Mouse (Mus musculus) spleen, embryonic (tissue): ENCODE data around the gene Nceh1.
"Not testable (repeated sequence)": the region's sequence is repeated elsewhere in the genome, so short reads cannot be mapped to it uniquely, and the experiment has no call there.

Source experiments
- CTCF ChIA-PET: fragments of 350-600 bp; sonication (Branson Sonifier 250); formaldehyde crosslinking; loops from one replicate; lab custom pipeline; 2022; lab: Charles Lee

The Nceh1 gene

DNA sequence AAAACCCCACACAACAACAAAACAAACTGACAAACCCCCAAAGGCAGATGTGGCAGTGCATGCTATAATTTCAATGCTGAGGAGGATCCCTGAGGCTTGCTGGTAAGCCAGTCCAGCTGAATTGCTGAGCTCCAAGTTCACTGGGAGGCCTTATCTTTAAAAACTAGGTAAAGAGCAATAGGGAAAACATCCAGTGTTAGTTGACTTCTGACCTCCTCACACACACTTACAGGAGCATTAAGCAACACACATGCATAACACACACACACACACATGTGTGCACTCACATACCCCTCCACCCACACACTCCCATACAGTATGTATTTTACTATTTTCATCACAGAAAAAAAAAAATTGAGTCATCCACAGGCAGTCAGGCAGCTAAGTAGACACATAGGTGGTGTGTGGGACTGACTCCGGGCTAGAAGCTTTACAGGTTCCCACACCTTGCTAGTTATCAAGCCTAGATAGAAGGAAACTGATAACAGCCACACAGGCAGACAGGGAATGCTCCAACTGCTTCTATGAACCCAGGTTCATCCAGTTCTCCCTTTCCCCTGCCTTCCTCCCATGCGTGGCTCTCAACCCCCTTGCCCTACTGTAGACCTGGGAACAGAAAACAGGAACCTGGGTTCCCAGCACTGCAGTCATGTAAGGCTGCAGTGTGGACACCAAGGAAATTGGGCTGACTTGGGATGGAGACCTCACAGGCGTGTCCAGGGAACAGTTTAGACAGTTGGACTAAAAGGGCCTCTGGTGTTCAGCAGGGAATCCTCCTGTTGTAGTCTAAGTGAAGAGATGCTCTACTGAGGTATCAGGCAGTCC, 45.1 kb downstream of the Nceh1 start:
- CTCF ChIA-PET = interaction anchor here (0.6 to 0.8 kb wide), 2 partner anchors 160 to 943 kb away, joined by 3 to 9 read pairs; no protein-coding TSS in a partner anchor

DNA sequence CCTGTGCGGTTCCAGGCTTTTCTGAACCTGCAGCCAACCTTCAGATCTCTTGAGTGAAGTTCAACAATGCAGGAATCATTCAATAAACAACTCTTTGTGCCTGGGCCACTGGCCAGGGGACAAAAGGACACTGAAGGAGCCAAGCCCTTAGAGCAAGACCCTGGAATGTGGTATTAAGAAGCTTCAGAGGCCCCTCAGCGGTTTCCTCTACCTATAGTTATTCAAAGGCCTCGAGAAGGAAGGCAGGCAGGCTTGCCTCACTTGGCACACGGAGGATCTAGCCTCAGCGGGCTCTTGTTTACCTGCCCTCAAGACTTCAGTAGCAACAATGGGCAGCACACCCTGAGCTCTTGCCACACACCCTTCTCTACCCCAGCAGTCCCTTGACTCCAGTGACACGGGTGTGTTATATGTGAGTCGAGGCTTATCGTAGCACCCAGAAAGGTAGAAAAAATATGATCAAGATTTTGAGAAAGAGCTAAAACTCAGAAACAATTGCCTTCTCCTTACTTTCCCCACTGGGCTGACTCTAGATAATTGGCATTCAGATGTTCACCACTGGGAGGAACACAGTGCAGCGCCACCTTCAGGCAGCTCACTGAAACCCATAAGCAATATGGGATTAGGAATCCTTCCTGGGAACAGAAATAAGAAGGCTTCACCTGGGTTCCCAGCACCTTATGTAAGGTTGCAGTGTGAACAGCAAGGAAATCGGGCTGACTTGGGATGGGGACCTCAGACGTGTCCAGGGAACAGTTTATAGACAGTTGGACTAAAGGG, 46.0 kb downstream of the Nceh1 start:
- CTCF ChIA-PET = interaction anchor here (0.6 to 0.8 kb wide), 2 partner anchors 161 to 942 kb away, joined by 3 to 9 read pairs; no protein-coding TSS in a partner anchor

DNA sequence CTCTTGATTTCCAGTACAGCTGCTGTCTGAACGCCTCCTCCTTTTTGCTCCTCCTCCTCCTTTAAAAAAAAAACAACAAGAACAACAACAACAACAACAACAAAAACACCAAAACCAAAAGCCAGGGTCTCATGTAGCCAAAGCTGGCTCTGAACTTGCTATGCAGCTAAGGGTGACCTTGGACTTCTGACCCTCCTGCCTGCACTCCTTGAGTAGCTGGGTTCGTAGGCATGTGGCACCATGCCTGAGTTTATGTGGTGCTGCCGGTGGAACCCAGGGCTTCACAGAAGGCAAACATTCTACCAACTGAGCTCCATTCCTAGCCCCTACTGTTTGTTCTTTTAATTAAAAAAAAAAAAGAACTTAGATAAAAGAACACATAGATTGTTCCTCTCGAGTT, 50.6 kb downstream of the Nceh1 start:
- CTCF ChIA-PET = no interaction called here

DNA sequence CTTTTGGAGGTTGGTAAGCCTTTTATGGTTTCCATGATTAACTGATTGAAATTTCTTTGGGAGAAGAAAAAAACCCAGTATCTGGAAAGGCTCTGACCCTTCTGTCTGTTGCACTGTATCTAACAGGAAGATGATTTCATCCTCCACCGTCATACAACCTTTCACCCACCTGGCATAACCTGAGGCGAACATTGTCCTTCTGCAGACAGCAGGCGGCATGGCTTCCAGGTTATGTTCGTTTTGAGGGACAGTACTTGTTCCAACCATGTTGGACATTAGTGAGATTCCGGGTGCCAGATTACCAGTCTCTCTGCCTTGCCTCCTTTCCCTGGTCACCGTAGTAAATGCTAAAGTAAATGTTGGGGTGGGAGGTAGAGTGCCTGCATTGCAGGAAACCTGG, 51.1 kb downstream of the Nceh1 start:
- CTCF ChIA-PET = no interaction called here

DNA sequence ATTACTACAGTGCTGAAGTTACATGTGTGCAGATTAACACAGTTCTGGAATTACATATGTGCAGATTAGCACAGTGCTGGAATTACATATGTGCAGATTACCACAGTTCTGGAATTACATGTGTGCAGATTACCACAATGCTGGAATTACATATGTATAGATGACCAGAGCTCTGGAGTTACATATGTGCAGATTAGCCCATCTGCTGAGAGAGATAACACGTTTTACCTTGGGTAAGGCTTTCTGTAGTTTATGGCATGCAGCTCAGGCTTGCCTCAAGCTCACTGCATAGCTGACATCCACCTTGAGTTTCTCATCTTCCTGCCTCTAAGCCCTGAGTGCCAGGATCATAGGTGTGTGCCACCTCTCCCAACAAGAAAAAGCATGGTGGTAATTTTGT, 52.2 kb downstream of the Nceh1 start:
- CTCF ChIA-PET = no interaction called here

DNA sequence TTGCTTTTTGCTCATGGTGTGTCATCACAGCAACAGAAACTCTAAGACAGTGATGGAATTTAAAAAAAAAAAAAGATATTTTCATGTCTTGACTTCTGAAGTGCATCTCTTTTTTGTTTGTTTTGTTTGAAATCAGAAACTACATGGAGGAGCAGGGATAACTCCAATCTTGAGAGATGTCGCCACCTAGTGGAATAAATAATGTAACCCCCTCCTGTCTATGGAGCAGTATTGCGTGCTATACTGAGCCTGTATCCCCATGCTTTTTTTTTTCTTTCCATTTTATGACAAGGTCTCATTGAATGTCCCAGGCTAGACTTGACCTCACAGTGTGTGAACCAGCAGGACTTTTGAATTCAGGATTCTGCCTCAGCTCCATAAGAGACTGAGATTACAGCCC, 54.5 kb downstream of the Nceh1 start:
- CTCF ChIA-PET = no interaction called here

DNA sequence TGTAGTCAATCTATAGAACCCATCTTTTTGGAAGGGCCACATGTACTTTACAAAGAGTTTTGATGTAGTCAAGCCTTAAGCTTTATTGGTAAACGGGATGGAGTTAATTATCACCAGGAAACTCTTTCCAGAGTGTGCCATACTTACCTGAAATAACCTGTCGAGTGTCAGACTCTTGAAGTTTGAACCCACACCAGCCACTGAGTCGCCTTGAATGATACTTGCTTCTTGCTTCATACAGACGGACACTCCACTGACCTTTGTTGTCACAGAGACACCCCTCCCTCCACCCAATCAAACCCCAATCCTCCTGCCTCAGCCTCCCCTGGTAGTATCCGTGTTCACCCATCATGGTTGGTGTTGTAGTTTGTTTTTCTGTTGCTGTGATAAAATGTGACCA, 55.8 kb downstream of the Nceh1 start:
- CTCF ChIA-PET = no interaction called here

DNA sequence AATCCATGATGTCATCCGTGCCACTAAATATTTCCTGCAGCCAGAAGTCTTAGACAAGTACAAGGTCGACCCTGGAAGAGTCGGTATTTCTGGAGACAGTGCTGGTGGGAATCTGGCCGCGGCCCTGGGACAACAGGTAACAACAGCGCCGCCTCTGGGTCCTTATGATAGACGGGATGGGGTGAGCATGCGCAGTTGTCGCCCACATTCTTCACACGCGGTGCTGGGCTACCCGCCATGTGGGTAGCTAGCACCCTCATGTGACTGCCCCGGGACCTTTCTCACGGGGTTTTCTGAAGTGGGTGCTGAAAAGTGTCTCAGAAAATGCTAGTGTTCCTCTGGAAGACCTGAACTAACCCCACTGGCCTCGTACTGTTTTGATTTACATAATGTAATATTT, 56.8 kb downstream of the Nceh1 start:
- CTCF ChIA-PET = no interaction called here

DNA sequence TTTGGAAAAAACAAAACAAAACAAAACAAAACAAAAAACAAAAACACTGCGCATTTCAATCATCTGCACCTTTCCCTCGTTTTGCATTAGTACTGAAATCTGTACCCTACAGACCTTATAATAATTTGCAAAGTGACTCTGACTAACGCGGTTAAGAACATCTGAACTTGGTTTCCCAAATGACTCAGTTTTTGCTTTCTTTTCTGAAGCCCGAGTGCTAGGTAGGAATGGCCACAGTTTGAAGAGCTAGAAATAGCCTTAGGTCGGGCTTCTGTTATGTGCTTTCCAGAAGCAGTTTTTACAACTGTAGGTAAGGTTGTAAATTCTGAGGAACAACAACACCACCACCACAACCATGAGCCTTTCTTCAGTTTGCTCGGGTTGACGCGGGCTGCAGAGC, 59.1 kb downstream of the Nceh1 start:
- CTCF ChIA-PET = no interaction called here

DNA sequence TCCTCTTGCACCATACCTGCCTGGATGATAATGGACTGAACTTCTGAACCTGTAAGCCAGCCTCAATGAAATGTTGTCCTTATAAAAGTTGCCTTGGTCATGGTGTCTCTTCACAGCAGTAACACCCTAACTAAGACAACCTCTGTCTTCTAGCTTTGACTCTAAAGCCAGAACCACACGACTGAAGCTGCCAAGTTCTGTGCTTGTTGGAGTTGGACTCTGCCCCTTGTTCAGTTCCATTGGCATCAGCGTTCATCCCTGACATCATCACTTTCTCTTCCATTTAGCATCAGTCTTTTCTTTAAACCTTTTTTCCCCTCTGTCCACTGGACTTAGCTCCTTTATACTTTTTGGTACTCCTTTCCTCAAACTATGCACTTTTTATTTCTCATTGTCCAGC, 63.4 kb downstream of the Nceh1 start:
- CTCF ChIA-PET = no interaction called here

DNA sequence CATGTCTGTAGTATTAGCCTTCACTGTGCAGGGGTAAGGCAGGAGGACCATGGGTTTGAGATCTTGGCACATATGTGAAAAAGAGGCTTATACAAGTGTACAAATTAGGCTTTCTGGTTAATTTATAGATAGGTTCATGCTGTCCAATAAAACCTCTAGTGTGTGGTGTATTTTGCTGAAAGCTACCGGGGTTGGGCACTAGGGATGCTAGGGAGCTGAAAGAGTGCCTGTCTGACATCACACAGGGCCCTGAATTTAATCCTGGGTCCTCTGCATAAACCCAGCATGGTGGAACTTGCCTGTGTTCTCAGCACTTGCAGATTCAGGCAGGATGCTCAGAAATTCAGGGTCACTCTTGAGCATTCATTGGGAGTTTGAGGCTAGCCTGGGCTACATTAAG, 65.0 kb downstream of the Nceh1 start:
- CTCF ChIA-PET = no interaction called here

DNA sequence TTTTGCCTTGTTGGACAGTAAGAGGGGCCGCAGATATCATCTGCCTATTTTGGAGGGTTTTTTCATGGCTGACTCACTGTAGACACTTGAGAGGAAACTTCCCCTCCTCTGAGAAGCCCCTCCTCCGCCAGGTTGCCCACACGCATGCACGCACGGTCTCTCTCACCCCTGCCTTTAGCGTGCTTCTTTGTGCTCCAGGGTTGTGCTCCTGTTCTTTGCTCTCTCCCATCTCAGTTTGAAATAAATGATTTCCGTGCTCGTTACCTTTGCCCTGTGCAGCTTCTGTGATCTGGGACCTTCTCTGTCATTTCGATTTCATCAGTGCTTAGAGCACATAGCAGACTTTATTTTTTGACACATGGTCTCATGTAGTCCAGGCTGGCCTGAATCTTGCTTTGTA, 66.3 kb downstream of the Nceh1 start:
- CTCF ChIA-PET = no interaction called here

DNA sequence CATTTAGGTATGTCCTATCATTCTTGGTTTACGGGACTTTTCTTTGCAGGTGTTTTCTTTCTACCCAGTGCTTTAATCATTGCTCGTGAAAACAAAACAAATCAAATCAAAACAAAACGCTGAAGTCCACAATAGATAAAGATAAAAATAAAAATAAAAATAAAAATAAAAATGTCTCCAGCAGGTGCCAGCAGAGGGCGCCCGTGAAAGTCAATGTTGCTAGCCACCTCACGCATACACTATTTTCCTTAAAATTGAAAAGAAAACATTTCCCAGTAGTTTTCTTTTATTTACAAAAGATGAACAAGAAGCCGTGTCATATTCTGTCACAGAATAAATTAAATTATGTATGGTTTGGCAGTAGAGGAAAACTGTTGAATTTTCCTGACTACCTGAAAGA, 68.2 kb downstream of the Nceh1 start:
- CTCF ChIA-PET = no interaction called here

DNA sequence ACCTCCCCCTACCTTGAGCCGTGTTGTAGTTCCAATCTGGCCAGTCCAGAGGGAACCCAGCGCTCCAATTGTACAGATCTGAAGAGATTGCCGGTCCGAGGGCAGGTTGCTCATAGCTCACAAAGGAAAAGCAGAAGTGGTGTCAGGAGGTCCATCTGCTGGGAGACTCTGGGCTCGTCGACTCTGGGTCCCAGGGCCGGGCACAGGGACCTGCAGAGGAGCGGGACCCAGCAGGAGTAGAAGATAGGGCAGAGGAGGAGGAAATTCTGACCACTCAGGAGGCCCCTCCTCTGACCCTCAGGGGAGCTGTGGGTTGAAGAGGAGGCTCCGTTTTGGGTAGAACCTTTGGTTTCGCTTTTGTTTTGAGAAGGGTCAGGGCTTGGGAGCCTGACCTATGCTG, 75.7 kb downstream of the Nceh1 start:
- CTCF ChIA-PET = no interaction called here

DNA sequence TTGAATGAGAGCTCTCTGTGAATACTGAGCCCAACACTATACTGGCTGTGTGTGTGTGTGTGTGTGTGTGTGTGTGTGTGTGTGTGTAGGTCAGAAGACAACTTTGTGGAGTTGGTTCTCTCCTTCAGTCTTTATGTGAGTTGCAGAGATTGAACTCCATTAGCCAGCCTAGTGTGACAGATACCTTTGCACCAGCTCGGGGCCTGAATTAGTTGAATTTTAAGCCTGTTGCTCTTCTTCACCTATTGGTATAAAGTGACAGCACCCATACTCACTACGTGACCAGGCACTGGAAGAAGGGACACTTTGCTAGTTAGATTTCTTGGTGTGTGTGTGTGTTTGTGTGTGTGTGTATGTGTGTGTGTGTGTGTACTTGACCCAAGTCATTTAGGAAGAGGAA, 77.6 kb downstream of the Nceh1 start:
- CTCF ChIA-PET = no interaction called here

DNA sequence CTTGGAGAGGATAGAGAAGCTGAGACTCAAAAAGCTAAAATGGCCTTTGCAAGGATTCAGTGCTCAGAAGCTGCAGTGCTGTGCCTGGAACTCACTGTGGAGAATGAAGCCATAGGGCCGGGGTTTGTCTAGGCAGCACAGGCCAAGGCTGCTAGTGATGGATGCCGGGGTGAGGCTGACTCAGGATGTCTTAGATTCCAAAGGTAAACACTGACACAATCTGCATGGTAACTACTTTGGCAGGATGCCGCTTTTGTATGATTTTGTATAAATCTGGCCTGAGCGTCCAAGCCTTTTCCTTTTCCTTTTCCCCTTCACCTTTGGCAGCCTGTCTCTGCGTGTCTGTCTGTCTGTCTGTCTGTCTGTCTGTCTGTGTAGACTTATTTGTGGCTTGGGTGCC, 84.6 kb downstream of the Nceh1 start:
- CTCF ChIA-PET = no interaction called here

DNA sequence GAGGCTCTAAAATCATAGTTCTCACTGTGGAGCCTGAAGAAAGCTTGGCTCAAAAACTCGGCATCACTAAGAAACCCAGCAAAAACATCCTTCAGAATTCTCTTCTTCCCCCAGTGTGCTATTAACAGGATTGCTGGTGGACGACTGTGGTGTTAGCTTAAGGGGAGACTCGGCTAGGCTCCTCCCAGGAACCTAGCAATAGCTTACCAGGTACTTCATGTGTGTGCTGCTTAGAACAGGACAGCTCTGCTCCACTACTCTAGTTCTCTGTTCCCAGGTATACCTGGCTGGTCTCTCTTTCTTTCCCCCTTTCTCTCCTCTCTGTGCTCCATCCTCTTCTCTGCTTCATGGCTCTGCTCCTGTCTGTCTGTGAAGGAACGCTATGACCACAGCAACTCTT, 85.1 kb downstream of the Nceh1 start:
- CTCF ChIA-PET = no interaction called here

DNA sequence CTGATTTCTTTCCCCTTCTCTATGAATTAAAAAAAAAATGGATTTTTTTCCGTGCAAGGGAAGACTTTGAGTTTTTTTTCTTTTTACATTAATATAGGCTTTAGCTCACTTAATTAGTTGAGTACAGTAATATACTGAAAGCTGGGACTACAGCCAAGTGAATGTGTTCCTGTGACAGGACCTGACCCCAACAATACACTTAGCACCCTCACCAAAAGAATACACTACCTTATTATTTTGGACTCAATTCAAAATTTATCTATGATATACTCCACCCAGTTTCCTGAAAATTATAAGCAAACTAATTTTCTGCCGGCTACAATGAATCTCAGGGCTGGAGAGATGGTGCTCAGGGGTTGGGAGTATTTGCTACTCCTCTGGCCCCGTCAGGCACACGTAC, 86.4 kb downstream of the Nceh1 start:
- CTCF ChIA-PET = no interaction called here

DNA sequence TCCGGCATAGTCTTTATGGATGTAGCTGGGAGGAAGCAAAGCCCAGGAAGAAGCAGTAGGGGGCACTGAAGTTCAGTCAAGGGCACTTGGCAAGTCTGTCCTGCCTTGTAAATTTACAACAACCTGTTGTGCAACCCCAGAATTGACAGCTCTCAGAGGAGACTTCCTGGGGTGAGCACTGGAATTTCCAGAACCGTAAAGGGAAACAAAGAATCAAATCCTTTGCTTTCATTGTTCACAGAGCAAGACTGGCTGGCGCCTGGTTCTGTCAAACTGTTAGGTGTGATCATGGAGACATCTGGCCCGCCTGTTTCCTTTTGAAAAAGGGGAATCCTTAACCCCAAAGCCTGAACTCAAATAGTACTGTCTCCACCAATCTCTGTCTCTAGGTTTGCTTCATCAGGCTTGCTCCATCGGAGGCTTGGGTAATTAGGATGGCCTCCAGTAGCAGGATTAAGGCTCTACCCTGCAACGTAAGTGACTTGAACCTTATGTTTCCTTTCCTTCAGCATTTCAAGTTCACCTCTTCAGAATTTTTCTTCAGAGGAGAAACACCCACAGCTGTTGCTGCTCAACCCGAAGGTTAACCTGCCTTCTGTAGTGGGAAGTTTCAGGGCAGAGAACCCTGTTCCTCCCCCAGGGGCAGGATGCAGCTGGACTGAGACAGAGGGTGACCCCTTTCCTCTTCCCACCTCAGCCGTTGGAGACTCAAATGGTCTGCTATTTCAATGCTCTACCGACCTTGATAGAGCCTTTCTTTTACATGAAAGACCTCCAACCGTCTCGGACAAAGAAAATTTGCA, 87.6 kb downstream of the Nceh1 start:
- CTCF ChIA-PET = no interaction called here

DNA sequence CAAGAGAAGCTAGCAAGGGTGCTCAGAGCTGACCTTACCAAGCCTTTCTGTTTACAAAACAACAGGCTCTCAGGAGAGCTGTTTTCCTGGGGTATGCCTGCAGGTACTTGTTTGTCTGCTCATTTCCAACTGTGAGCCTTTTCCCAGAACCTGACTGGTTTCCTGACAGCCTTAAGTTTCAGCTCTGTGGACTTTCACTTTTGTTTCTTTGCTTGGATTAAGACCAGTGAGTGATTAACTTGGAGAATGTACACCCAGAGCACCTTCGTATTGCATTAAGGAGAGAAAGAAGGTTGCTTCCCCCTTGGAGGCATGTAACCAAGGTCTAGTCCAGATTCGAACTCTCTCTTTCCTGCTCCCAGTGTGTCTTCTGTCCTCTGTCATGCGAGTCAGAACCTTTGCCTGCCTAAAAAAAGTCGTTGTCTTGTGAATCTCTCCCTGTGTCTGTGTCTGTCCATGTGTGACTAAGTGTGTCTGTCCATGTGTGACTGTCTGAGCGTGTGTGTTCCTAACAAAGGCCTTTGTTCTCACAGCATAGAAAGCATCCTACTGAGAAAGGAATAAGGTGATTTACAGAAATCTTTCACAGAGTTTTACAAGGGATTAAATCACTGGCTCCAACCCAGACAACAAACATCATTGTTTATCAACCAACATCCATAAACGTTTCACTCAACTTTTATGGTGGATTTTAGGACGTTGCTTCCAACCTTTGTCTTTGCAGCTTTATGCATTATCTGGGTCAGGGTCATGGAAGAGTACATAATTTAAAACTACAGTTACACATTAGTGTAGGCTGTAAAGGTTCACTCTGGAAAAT, 90.4 kb downstream of the Nceh1 start:
- CTCF ChIA-PET = no interaction called here

DNA sequence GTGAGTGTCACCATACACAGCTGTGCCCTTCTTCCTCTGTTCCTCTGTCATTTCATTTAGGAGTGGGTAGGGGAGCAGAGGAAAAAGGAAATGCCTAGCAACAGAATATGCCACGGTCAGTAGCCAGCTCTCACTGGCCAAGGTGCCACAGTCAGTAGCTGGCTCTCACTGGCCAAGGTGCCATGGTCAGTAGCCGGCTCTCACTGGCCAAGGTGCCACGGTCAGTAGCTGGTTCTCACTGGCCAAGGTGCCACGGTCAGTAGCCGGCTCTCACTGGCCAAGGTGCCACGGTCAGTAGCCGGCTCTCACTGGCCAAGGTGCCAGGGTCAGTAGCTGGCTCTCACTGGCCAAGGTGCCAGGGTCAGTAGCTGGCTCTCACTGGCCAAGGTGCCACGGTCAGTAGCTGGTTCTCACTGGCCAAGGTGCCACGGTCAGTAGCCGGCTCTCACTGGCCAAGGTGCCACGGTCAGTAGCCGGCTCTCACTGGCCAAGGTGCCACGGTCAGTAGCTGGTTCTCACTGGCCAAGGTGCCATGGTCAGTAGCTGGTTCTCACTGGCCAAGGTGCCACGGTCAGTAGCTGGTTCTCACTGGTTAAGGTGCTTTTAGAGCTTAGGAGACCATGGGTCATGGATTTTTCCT, 96.6 kb downstream of the Nceh1 start:
- CTCF ChIA-PET = not testable (repeated sequence)
